Mouse (Mus musculus) bone marrow macrophage, adult 2 months (primary cell): ENCODE measurements around the gene Krt25. TPM values are rescaled to one million over a fixed set of nuclear protein-coding genes. Genes with fewer than 3 reads are reported as not detected.

ENCODE experiments used
- H3K27ac ChIP-seq: 2 replicates; pipeline ENCODE4 v1.5.1; 2012; ENCODE audit warnings: low read depth, low read length; ENCODE audit not compliant: insufficient read depth
- H3K4me1 ChIP-seq: 2 replicates; pipeline ENCODE4 v1.6.1; 2012; ENCODE audit warnings: low read length; ENCODE audit not compliant: control insufficient read depth, insufficient read depth
- H3K4me3 ChIP-seq: 2 replicates; pipeline ENCODE4 v1.5.1; 2012; ENCODE audit warnings: mild to moderate bottlenecking, low read length, moderate library complexity; ENCODE audit not compliant: insufficient read depth
- CTCF ChIP-seq: IDR thresholded peaks from 2 replicates; pipeline ENCODE4 v1.5.1; 2012; ENCODE audit warnings: low read depth, mild to moderate bottlenecking, low read length, moderate library complexity
- POLR2A ChIP-seq: IDR thresholded peaks from 2 replicates; pipeline ENCODE4 v1.6.1; 2012; ENCODE audit warnings: mild to moderate bottlenecking, low read depth, low read length, borderline replicate concordance
- polyA plus RNA-seq: library from polyadenylated mRNA; stranded (reverse); fragments of >200 nt; gene quantifications from 2 replicates; pipeline ENCODE4 v1.2.4, GENCODE M21; 2012; ENCODE audit not compliant: missing spikeins, insufficient read depth, insufficient read length

The Krt25 gene
- polyA plus RNA-seq, 1 experiment, result not detected

DNA sequence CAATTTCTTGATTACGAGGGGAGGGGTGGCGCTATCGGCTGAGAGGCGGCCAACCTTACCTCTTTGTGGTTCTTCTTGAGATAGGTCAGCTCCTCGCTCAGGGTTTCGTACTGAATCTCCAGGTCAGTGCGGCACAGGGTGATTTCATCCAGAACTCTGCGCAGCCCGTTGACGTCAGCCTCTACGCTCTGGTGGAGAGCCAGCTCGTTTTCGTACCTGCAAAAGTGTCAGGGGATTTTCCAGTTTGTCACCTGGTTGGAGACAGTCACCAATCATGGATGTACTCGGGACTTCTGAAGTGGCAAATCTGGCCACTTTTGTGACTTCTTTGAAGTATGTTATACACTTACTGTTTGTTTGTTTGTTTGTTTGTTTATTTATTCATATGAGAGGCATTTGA lies 1.7 kb downstream of the Krt25 start:
- Histone ChIP-seq H3K4me1 (no peaks in the 10 kb centered on the region), H3K27ac (no peak overlapping the region), H3K4me3 (no peak overlapping the region)
- TF ChIP-seq POLR2A, result no peak
- TF ChIP-seq CTCF, result no peak

DNA sequence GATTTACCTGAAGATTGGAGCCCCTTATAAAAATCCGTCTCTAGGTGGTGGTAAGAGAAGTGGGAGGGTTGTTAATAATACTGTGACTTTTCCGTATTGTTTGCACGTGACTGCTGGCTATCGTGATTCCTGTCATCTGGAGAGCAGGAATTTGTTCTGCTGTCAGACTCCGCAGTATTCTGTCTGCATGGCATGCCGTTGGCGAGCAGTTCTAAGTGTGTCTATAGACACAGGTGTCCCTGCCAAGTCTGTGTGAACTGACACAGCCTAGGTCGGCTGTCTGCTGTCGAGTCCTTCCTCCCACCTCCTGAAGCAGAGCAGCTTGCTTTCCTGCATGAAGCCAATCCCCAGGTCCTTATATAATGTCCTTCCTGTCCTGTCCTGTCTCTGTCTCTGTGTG lies 3.6 kb downstream of the Krt25 start:
- TF ChIP-seq POLR2A (no peak), CTCF (no peak)
- Histone ChIP-seq H3K27ac (no peak overlapping the region), H3K4me3 (no peak overlapping the region), H3K4me1 (no peaks in the 10 kb centered on the region)

DNA sequence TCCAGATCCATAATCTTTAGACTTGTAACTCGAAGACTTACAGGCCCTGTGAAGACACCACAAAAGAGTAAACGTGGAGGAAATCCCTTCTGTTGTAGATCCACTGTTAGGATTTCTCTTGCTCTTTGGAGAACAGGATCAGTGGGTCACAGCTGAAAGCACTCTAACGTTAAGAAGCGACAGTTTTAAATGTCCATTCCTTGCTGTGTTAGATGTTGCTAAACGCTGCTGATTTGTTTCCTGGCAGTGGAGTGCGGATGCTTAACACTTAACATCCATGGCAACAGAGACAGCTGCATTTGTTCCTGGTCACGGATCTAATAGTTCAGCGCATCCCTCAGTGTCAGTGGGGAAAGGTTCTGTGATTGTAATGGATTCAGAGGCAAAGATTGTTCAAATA lies 6.2 kb downstream of the Krt25 start:
- TF ChIP-seq POLR2A (no peak), CTCF (no peak)
- Histone ChIP-seq H3K4me1 (no peaks in the 10 kb centered on the region), H3K27ac (no peak overlapping the region), H3K4me3 (no peak overlapping the region)

DNA sequence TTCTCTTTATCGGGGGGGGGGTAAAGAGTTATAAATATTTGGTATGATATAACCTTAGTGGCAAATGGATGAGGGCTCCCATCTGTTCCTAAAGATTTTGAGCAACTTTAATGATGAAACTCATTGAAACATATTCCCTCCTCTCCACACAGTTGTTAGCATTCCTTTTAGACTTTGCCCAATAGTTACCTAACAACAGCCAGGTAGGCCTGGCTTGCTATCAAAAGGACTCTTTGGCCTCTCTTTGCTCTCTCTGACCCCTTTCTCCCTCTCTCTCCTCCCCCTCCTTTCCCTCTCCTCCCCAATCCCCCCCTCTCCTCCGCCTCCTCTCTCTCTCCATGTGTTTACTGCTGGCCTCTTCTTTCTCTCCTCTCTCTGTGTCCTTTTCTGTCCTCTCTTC lies 8.2 kb downstream of the Krt25 start:
- no peak overlapping the region for H3K4me3 ChIP-seq
- H3K4me1 ChIP-seq, result no peaks in the 10 kb centered on the region
- TF ChIP-seq POLR2A (no peak), CTCF (no peak)
- H3K27ac ChIP-seq, result no peak overlapping the region

DNA sequence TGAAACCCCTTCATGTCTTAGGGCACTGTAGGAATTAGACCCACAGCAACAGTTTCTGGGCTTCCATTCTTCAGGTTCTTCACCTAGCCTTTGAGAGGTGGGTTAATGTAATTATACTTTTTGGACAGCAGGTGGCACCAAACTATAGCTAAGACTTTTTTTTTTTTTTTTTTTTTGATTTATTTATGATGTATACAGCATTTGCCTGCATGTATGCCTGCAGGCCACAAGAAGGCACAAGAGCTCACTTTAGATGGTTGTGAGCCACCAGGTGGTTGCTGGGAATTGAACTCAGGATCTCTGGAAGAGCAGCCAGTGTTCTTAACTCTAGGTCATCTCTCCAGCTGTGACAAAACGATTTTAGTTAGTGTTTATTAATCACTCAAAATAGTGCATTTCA lies 11.9 kb downstream of the Krt25 start:
- Histone ChIP-seq H3K27ac (no peak overlapping the region), H3K4me3 (no peak overlapping the region), H3K4me1 (no peaks in the 10 kb centered on the region)
- TF ChIP-seq POLR2A, result no peak
- TF ChIP-seq CTCF, result no peak

DNA sequence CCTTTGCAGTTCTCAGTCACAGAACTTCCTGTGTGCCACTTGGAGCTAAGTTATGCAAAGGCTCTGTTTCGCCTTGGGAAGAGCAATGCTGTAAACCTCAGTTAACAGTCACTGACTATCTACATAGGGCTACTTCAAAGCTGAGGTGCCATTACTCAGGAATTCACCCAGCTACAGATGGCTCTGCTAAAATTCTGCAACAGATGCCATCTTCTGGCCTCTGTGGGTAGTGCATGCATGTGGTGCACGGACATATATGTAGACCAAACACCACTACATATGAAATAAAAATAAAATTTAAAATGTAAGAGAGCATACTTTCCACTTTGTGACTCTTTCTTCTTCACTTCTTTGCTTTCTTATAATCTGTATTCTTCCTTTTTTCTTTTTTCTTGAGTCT lies 15.2 kb downstream of the Krt25 start:
- no peaks in the 10 kb centered on the region for H3K4me1 ChIP-seq
- TF ChIP-seq CTCF (no peak), POLR2A (no peak)
- no peak overlapping the region for H3K4me3 ChIP-seq
- no peak overlapping the region for H3K27ac ChIP-seq

DNA sequence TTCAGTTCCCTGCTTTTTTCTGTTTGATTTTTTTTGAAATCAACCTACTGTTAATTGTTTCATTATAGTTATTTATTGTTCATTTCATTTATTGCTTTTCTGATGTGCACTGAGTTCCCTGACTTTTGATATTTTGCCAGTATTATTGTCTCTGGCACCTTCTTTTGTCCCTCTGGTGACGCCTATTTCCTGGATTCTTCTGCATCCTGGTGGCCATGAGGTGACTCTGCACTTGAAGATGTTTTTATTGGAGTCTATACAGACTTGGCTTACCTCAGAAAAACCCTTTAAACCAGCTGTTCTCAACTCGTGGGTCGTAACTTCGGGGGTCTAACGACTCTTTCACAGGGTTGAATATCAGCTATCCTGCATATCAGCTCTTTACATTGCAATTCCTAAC lies 27.7 kb downstream of the Krt25 start:
- TF ChIP-seq CTCF (no peak), POLR2A (no peak)
- no peaks in the 10 kb centered on the region for H3K4me1 ChIP-seq
- no peak overlapping the region for H3K4me3 ChIP-seq
- no peak overlapping the region for H3K27ac ChIP-seq

DNA sequence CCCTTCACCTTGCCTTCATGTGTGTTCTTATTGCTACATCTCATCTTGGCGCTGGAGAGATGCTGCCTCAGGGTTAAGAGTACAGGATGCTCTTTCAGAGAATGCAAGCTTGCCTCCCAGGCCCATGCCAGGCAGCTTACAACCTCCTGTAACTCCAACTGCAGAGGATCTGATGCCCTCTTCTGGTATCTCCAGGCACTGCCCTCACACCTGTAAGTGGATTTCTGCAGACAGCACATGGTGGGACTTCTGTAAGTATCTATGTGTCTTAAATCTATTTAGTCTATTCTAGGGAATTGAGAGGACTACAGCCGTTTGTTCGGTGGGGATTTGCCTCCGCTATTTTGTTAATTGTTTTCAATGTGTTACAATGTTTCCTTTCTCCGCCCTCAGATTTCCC lies 29.9 kb downstream of the Krt25 start:
- no peak overlapping the region for H3K27ac ChIP-seq
- TF ChIP-seq CTCF, result no peak
- no peak for TF ChIP-seq POLR2A
- no peak overlapping the region for H3K4me3 ChIP-seq
- no peaks in the 10 kb centered on the region for H3K4me1 ChIP-seq

DNA sequence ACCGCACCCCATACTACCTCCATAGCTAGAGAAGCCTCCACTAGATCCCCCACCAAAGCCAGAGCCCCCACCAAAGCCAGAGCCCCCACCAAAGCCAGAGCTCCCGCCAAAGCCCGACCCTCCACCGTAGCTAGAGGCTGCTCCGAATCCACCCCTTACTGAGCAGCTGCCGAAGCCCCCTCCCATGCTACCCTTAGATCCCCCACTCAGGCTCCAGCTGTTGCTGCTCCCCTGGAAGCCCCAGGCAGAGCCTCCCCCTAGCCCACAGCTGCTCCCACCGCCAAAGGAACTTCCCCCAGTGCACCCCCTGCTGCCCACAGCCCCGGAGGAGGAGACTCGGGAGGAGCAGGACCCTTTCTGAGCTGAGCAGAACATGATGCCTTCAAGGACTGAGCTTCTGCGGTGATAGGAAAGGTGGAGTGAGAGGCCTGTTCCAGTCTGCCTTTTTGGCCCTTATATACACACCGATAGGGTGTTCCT lies 37.9 kb downstream of the Krt25 start, which contains the start of gene Krt24:
TSS of gene Krt24 (minus strand) at position 430 of the 480 bp plus-strand sequence.
- TF ChIP-seq CTCF (no peak), POLR2A (no peak)
- Histone ChIP-seq H3K4me3 (no peak within 1 kb of the TSS), H3K27ac (no peak within 1 kb of the TSS), H3K4me1 (peaks cover 8% of the 10 kb centered on the region)

DNA sequence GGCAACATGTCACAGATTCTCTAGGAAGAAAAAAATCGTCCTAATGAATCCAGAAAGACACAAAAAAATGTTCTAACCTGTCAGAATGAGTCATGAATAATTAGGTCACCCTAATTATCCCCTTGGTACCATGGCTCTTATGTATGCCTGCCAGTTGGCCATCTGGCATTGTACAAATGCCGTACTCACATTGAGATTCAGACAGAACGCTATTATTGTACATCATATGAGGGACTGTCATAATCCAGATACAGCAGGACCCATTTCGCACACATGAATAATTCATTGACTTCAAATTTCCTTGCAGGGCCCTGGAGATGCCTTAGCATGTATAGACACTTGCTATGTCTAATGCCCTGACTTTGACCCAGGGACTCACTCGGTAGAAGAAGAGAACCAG lies 38.7 kb downstream of the Krt25 start:
- Histone ChIP-seq H3K27ac (no peak overlapping the region), H3K4me3 (no peak overlapping the region), H3K4me1 (peaks cover 8% of the 10 kb centered on the region)
- TF ChIP-seq POLR2A, result no peak
- no peak for TF ChIP-seq CTCF

DNA sequence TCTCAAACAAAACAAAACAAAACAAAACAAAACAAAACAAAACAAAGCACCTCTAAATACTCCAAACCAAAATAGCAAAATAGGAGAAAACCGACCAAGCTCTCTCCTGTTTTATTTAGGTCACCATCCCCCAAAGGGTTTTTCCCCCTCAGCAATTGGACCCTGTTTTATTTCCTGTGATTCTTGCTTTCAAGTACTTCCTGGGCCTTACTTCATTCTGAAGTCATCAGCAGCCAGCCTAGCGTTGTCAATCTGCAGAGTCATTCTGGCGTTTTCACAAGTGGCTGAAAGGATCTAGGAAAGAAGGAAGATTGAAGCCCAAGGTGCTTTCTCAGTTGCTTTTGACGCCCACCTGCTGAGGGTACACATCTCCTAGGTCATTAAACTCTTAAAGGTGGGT lies 39.4 kb downstream of the Krt25 start:
- no peak overlapping the region for H3K27ac ChIP-seq
- no peak for TF ChIP-seq POLR2A
- TF ChIP-seq CTCF, result no peak

More for the DNA sequence above, 39.4 kb downstream of the Krt25 start:
- Histone ChIP-seq H3K4me1 (peaks cover 8% of the 10 kb centered on the region), H3K4me3 (no peak overlapping the region)
